Mouse (Mus musculus) lung, postnatal 0 days (tissue): ENCODE results near the gene Tnks1bp1. TPM values are rescaled to one million over a fixed set of nuclear protein-coding genes. Genes with fewer than 3 reads are reported as not detected.

Experiments used
- ATAC-seq: fragments of 200-750 bp; cut with Nextera tagmentation; 2 replicates; pipeline ENCODE4 v1.8.0; 2017; ENCODE audit warnings: moderate library complexity
- DNase-seq: peaks from one replicate; pipeline ENCODE4 v3.0.0-alpha.2; 2016; ENCODE audit warnings: low spot score
- H3K27ac ChIP-seq: fragments of 300-500 bp; sonication (generic); 2 replicates; pipeline ENCODE4 v1.5.1; 2014; ENCODE audit warnings: antibody characterized with exemption, mild to moderate bottlenecking, low read length, mixed read lengths
- H3K27me3 ChIP-seq: fragments of 300-500 bp; sonication (generic); replicated peaks from 2 replicates; pipeline ENCODE4 v1.6.1; 2014; ENCODE audit warnings: low read length, mixed read lengths; ENCODE audit not compliant: insufficient read depth
- H3K36me3 ChIP-seq: fragments of 300-500 bp; sonication (generic); 2 replicates; pipeline ENCODE4 v1.6.1; 2014; ENCODE audit warnings: low read length, mixed read lengths; ENCODE audit not compliant: insufficient read depth
- H3K4me1 ChIP-seq: fragments of 300-500 bp; sonication (generic); 2 replicates; pipeline ENCODE4 v1.6.1; 2014; ENCODE audit warnings: antibody characterized with exemption, low read depth, low read length, mixed read lengths; ENCODE audit not compliant: insufficient read depth
- H3K4me2 ChIP-seq: fragments of 300-500 bp; sonication (generic); replicated peaks from 2 replicates; pipeline ENCODE4 v1.6.1; 2014; ENCODE audit warnings: low read depth, mild to moderate bottlenecking, low read length, moderate library complexity, mixed read lengths
- H3K4me3 ChIP-seq: fragments of 300-500 bp; sonication (generic); 2 replicates; pipeline ENCODE4 v1.5.1; 2014; ENCODE audit warnings: low read depth, low read length
- H3K9ac ChIP-seq: fragments of 300-500 bp; sonication (generic); replicated peaks from 2 replicates; pipeline ENCODE4 v1.6.1; 2014; ENCODE audit warnings: low read depth, mild to moderate bottlenecking
- H3K9me3 ChIP-seq: fragments of 300-500 bp; sonication (generic); 2 replicates; pipeline ENCODE4 v1.6.1; 2016; ENCODE audit warnings: low read length, mixed read lengths
- CTCF ChIP-seq: IDR thresholded peaks from 2 replicates; pipeline ENCODE4 v1.5.1; 2016; ENCODE audit warnings: antibody characterized with exemption, mild to moderate bottlenecking
- EP300 ChIP-seq: IDR thresholded peaks from 2 replicates; pipeline ENCODE4 v1.6.1; 2016; ENCODE audit warnings: antibody characterized with exemption, mild to moderate bottlenecking, control low read depth
- WGBS: fragments of 180-500 bp; shearing (Covaris S2); extraction: QIAGEN DNeasy Blood & Tissue Kit; methylation state at CpG from one replicate; pipeline ENCODE4 v1.1.7; 2014; 5-methylcytosine and 5-hydroxymethylcytosine counted together
- polyA plus RNA-seq: library from polyadenylated mRNA; unstranded; fragments of >200 nt; fragmentation: Nextera tagmentation; extraction: Ambion mirVana; gene quantifications from 2 replicates; pipeline ENCODE4 v1.2.1, GENCODE M21; 2015

The Tnks1bp1 gene
- 40.3 and 40.7 TPM in 2 replicates for polyA plus RNA-seq

- Histone ChIP-seq H3K9me3 (no peaks in the 10 kb centered on the region), H3K4me3 (peak within 1 kb of the TSS; percentile 74), H3K36me3 (peaks cover 22% of the 10 kb centered on the region), H3K4me1 (peaks cover 26% of the 10 kb centered on the region; the same call in 1 of the 2 replicates), H3K27me3 (no peaks in the 10 kb centered on the region), H3K27ac (peak within 1 kb of the TSS; percentile 96), H3K9ac (peak within 1 kb of the TSS; percentile 72), H3K4me2 (peak within 1 kb of the TSS; percentile 81)
- ATAC-seq (peak; percentile 85), DNase-seq (peak; percentile 99)
- TF ChIP-seq EP300 (peak; percentile 58), CTCF (no peak)
- whole genome bisulfite sequencing = 1% methylated on average over 41 of the region's 42 CpGs
Observed at GRCm38 (mm10) chr2:85047596-85048167, at the start of gene Tnks1bp1. Gene Tnks1bp1 (plus strand): TSS chr2:85048022.

- Histone ChIP-seq H3K27ac (peak overlapping the region; percentile 32; the same call in 1 of the 2 replicates), H3K27me3 (no peaks in the 10 kb centered on the region), H3K4me2 (no peak overlapping the region), H3K36me3 (no peaks in the 10 kb centered on the region), H3K4me1 (no peaks in the 10 kb centered on the region; the same call in 1 of the 2 replicates), H3K9me3 (no peaks in the 10 kb centered on the region), H3K9ac (no peak overlapping the region), H3K4me3 (no peak overlapping the region)
- 41% methylated on average over 3 of the region's 3 CpGs for WGBS
- DNase-seq (peak; percentile 64), ATAC-seq (peak; percentile 76)
- TF ChIP-seq CTCF (no peak), EP300 (peak; percentile 47; the same call in 1 of the 2 replicates)
Observed at GRCm38 (mm10) chr2:84999486-85000181, 48.2 kb upstream of the Tnks1bp1 start.

- Histone ChIP-seq H3K4me3 (no peak overlapping the region), H3K4me2 (no peak overlapping the region), H3K4me1 (no peaks in the 10 kb centered on the region; the same call in 1 of the 2 replicates), H3K27ac (no peak overlapping the region), H3K27me3 (no peaks in the 10 kb centered on the region), H3K9me3 (no peaks in the 10 kb centered on the region), H3K36me3 (no peaks in the 10 kb centered on the region), H3K9ac (no peak overlapping the region)
- peak; percentile 48 for DNase-seq
- WGBS = 51% methylated on average over 13 of the region's 13 CpGs
- TF ChIP-seq EP300 = peak; percentile 71
- TF ChIP-seq CTCF = no peak
- ATAC-seq = peak; percentile 81
Observed at GRCm38 (mm10) chr2:85001497-85001896, 46.3 kb upstream of the Tnks1bp1 start.

- Histone ChIP-seq H3K9me3 (no peaks in the 10 kb centered on the region), H3K36me3 (no peaks in the 10 kb centered on the region), H3K4me2 (no peak overlapping the region), H3K27me3 (no peaks in the 10 kb centered on the region), H3K4me3 (no peak overlapping the region), H3K9ac (no peak overlapping the region), H3K27ac (no peak overlapping the region), H3K4me1 (no peaks in the 10 kb centered on the region; the same call in 1 of the 2 replicates)
- WGBS = 36% methylated on average over 8 of the region's 8 CpGs
- ATAC-seq (no peak), DNase-seq (no peak)
- TF ChIP-seq CTCF = no peak
- no peak for TF ChIP-seq EP300
Observed at GRCm38 (mm10) chr2:85002575-85002974, 45.2 kb upstream of the Tnks1bp1 start.

- no peak for DNase-seq
- Histone ChIP-seq H3K9me3 (no peaks in the 10 kb centered on the region), H3K36me3 (no peaks in the 10 kb centered on the region), H3K27me3 (no peaks in the 10 kb centered on the region), H3K4me1 (no peaks in the 10 kb centered on the region; the same call in 1 of the 2 replicates), H3K4me3 (no peak overlapping the region), H3K27ac (no peak overlapping the region), H3K9ac (no peak overlapping the region), H3K4me2 (no peak overlapping the region)
- 76% methylated on average over 4 of the region's 4 CpGs for WGBS
- ATAC-seq = no peak
- no peak for TF ChIP-seq CTCF
- TF ChIP-seq EP300 = no peak
Observed at GRCm38 (mm10) chr2:85004341-85004740, 43.5 kb upstream of the Tnks1bp1 start.

- no peaks in the 10 kb centered on the region for H3K9me3 ChIP-seq
- ATAC-seq (no peak), DNase-seq (no peak)
- H3K36me3 ChIP-seq = no peaks in the 10 kb centered on the region
- H3K4me1 ChIP-seq = no peaks in the 10 kb centered on the region; the same call in 1 of the 2 replicates
- no peak overlapping the region for H3K4me2 ChIP-seq
- 78% methylated on average over 7 of the region's 7 CpGs for WGBS
- no peak overlapping the region for H3K4me3 ChIP-seq
- H3K9ac ChIP-seq = no peak overlapping the region
- H3K27me3 ChIP-seq = no peaks in the 10 kb centered on the region
- no peak overlapping the region for H3K27ac ChIP-seq
- TF ChIP-seq CTCF (no peak), EP300 (no peak)
Observed at GRCm38 (mm10) chr2:85006600-85006999, 41.2 kb upstream of the Tnks1bp1 start.
